Mouse (Mus musculus): ENCODE results near the gene Coq5. TPM values are rescaled to one million over a fixed set of nuclear protein-coding genes. Genes with fewer than 3 reads are reported as not detected.

The Coq5 gene
- polyA plus RNA-seq, 1 experiment from 2014 or later = 61.3 TPM

- no peaks in the 10 kb centered on the region for H3K9me3 ChIP-seq
- peak overlapping the region; percentile 66 for H3K4me2 ChIP-seq (replicated peaks)
- H3K4me1 ChIP-seq = peaks cover 45% of the 10 kb centered on the region
- H3K4me3 ChIP-seq = peak overlapping the region; percentile 94
- peak overlapping the region; percentile 90 for H3K27ac ChIP-seq (replicated peaks)
- 0 out of 2 replicates have a peak, but pooled peaks cover 8% of the 10 kb centered on the region for H3K36me3 ChIP-seq
- H3K27me3 ChIP-seq = no peaks in the 10 kb centered on the region
- WGBS = under 1% methylated on average over 68 of the region's 77 CpGs
- peak overlapping the region; percentile 95 for H3K9ac ChIP-seq (replicated peaks)
- ATAC-seq (replicated peaks) = peak; percentile 20; the same call in 1 of the 2 replicates
These were observed 7.3 kb upstream of the Coq5 start for GRCm38 (mm10) chr5:115271931-115272811.

DNA sequence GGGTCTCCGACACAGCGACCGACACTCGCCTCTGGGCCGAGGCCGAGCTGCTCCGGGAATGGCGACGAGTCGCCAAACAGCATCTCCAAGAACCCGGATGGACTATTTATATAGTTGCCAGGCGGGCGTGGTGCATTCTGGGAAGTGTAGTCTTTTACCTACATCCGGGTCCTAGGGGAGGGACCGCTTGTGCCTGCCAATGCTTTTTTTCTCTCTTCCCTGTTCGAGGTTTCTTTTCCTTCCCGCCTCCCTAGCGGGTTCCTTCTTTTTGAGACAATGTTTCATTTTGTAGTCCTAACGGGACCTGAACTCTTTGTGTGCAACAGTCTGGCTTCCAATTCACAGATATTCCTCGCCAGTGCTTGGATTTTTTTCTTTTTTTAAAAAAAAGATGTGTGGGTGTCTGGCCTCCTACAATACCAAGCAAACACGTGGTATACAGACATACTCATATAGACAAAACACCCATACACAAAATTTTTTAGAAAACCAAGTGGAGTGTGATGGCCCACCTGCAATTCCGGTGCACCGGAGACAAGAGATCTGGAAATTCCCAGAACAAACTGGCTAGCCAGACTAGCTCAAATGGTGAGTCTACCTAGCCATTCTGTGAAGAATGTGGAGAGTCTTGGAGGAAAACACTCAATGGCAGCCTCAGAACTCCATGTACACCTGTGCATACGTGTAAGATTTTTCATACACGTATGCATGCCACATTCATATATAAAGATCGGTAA is 6.5 kb upstream of the Coq5 start, which contains the start of gene Rnf10:
Rnf10 (minus strand) TSS at position 87 of the 737 bp plus-strand sequence.
- peak within 1 kb of the TSS; percentile 66 for H3K4me2 ChIP-seq (replicated peaks)
- H3K9ac ChIP-seq (replicated peaks) = peak within 1 kb of the TSS; percentile 95
- H3K4me3 ChIP-seq = peak within 1 kb of the TSS; percentile 94
- H3K27me3 ChIP-seq = no peaks in the 10 kb centered on the region
- H3K4me1 ChIP-seq = peaks cover 44% of the 10 kb centered on the region
- 12% methylated on average over 26 of the region's 26 CpGs for WGBS
- peak within 1 kb of the TSS; percentile 90 for H3K27ac ChIP-seq (replicated peaks)
- 0 out of 2 replicates have a peak, but pooled peaks cover 8% of the 10 kb centered on the region for H3K36me3 ChIP-seq
- peak; percentile 88 for ATAC-seq (replicated peaks)
- H3K9me3 ChIP-seq = no peaks in the 10 kb centered on the region

DNA sequence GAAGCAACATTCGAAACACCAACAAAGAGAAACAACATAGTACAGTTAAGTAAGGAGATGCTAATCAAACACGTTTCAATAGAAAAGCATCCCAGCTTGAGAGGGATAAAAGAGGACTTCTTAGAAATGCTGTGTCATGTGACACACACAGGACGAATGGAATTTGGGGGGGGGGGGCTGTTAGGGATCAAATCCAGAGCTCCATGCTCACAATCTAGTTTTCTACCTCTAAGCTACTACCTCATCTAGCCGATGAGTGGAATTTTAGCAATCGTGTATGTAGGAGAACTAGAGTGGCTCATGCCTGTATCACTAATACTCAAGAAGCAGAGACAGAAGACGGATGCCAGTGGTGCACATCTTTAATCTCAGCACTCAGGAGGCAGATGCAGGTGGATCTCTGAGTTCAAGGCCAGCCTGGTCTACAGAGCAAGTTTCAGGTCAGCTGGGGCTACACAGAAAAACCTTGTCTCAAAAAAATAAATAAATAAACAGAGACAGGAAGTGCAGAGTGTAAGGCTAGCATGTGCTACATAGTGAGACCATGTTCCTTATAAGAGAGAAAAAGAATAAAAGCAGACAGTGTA is 5.8 kb upstream of the Coq5 start:
- 66% methylated on average over 6 of the region's 6 CpGs for WGBS
- ATAC-seq (replicated peaks) = no peak
- Histone ChIP-seq H3K4me2 (replicated peaks) (peak overlapping the region; percentile 47), H3K9ac (replicated peaks) (peak overlapping the region; percentile 44; the same call in 1 of the 2 replicates), H3K27me3 (no peaks in the 10 kb centered on the region), H3K4me3 (peak overlapping the region; percentile 94), H3K27ac (replicated peaks) (peak overlapping the region; percentile 90), H3K9me3 (no peaks in the 10 kb centered on the region), H3K4me1 (peaks cover 41% of the 10 kb centered on the region), H3K36me3 (0 out of 2 replicates have a peak, but pooled peaks cover 6% of the 10 kb centered on the region)

DNA sequence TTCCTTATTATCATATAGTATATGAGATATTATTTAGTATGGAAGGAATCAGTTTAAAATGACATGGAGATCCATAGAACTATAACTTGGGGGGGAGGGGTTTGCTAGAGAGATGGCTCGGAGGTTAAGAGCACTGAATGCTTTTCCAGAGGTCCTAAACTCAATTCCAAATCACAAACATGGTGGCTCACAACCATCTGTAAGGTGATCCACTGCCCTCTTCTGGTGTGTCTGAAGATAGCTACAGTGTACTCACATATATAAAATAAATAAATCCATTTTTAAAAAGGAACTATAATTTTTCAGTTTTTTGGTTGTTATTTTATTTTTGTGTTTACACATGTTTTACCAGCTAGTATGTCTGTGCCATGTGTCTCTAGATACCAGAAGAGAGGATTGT is 5.1 kb upstream of the Coq5 start:
- peaks cover 36% of the 10 kb centered on the region for H3K4me1 ChIP-seq
- H3K4me3 ChIP-seq = no peak overlapping the region
- 0 out of 2 replicates have a peak, but pooled peaks cover 6% of the 10 kb centered on the region for H3K36me3 ChIP-seq
- no peak overlapping the region for H3K27ac ChIP-seq (replicated peaks)
- 75% methylated on average over 1 of the region's 1 CpGs for WGBS
- no peaks in the 10 kb centered on the region for H3K9me3 ChIP-seq
- H3K9ac ChIP-seq (replicated peaks) = no peak overlapping the region
- no peaks in the 10 kb centered on the region for H3K27me3 ChIP-seq
- ATAC-seq (replicated peaks) = no peak
- no peak overlapping the region for H3K4me2 ChIP-seq (replicated peaks)

- no peaks in the 10 kb centered on the region for H3K27me3 ChIP-seq
- no peak overlapping the region for H3K27ac ChIP-seq (replicated peaks)
- H3K4me2 ChIP-seq (replicated peaks) = no peak overlapping the region
- no peaks in the 10 kb centered on the region for H3K9me3 ChIP-seq
- WGBS = 97% methylated on average over 1 of the region's 1 CpGs
- no peak for ATAC-seq (replicated peaks)
- no peak overlapping the region for H3K4me3 ChIP-seq
- peaks cover 33% of the 10 kb centered on the region for H3K4me1 ChIP-seq
- 0 out of 2 replicates have a peak, but pooled peaks cover 2% of the 10 kb centered on the region for H3K36me3 ChIP-seq
- H3K9ac ChIP-seq (replicated peaks) = no peak overlapping the region
These were observed 4.7 kb upstream of the Coq5 start for GRCm38 (mm10) chr5:115274771-115275170.

GRCm38 (mm10) chr5:115275998-115276397 is 3.5 kb upstream of the Coq5 start:
- ATAC-seq (replicated peaks) = no peak
- Histone ChIP-seq H3K4me3 (no peak overlapping the region), H3K9me3 (no peaks in the 10 kb centered on the region), H3K27me3 (no peaks in the 10 kb centered on the region), H3K4me1 (peaks cover 26% of the 10 kb centered on the region), H3K9ac (replicated peaks) (no peak overlapping the region), H3K36me3 (no peaks in the 10 kb centered on the region), H3K27ac (replicated peaks) (no peak overlapping the region), H3K4me2 (replicated peaks) (no peak overlapping the region)
- 29% methylated on average over 14 of the region's 14 CpGs for WGBS

DNA sequence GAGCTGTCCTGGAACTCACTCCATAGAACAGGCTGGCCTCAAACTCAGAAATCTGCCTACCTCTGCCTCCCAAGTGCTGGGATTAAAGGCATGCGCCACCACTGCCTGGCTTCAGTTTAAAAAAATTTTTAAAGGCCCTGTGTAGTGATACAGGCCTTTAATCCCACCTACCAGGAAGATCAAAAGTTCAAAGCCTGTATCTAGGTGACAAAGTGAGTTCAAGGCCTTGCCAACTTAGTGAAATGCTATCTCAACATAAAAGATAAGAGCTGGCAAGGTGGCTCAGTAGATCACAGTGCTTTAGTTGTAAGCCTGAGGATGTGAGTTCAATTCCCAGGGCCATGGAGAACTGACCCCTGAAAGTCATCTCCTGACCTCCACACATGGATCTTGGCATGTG is 1.4 kb upstream of the Coq5 start:
- H3K9ac ChIP-seq (replicated peaks) = no peak overlapping the region
- H3K4me2 ChIP-seq (replicated peaks) = no peak overlapping the region
- H3K27ac ChIP-seq (replicated peaks) = no peak overlapping the region
- 83% methylated on average over 1 of the region's 1 CpGs for WGBS
- H3K4me3 ChIP-seq = no peak overlapping the region
- ATAC-seq (replicated peaks) = no peak
- H3K9me3 ChIP-seq = no peaks in the 10 kb centered on the region
- H3K36me3 ChIP-seq = no peaks in the 10 kb centered on the region
- H3K4me1 ChIP-seq = peaks cover 17% of the 10 kb centered on the region
- no peaks in the 10 kb centered on the region for H3K27me3 ChIP-seq

- WGBS = 53% methylated on average over 2 of the region's 2 CpGs
- no peak overlapping the region for H3K4me3 ChIP-seq
- H3K27me3 ChIP-seq = no peaks in the 10 kb centered on the region
- no peak overlapping the region for H3K4me2 ChIP-seq (replicated peaks)
- peaks cover 10% of the 10 kb centered on the region for H3K4me1 ChIP-seq
- H3K27ac ChIP-seq (replicated peaks) = no peak overlapping the region
- no peak overlapping the region for H3K9ac ChIP-seq (replicated peaks)
- no peak for ATAC-seq (replicated peaks)
- H3K36me3 ChIP-seq = peaks cover 5% of the 10 kb centered on the region; the same call in 1 of the 2 replicates
- H3K9me3 ChIP-seq = no peaks in the 10 kb centered on the region
These were observed 681 bp upstream of the Coq5 start for GRCm38 (mm10) chr5:115278785-115279184.

GRCm38 (mm10) chr5:115280050-115280687 is 703 bp downstream of the Coq5 start:
- Histone ChIP-seq H3K9ac (replicated peaks) (peak overlapping the region; percentile 69), H3K27ac (replicated peaks) (peak overlapping the region; percentile 41), H3K4me2 (replicated peaks) (peak overlapping the region; percentile 64), H3K9me3 (no peaks in the 10 kb centered on the region), H3K27me3 (no peaks in the 10 kb centered on the region), H3K36me3 (peaks cover 16% of the 10 kb centered on the region), H3K4me1 (peaks cover 8% of the 10 kb centered on the region), H3K4me3 (peak overlapping the region; percentile 69)
- ATAC-seq (replicated peaks) = peak; percentile 32
- 6% methylated on average over 17 of the region's 17 CpGs for WGBS

DNA sequence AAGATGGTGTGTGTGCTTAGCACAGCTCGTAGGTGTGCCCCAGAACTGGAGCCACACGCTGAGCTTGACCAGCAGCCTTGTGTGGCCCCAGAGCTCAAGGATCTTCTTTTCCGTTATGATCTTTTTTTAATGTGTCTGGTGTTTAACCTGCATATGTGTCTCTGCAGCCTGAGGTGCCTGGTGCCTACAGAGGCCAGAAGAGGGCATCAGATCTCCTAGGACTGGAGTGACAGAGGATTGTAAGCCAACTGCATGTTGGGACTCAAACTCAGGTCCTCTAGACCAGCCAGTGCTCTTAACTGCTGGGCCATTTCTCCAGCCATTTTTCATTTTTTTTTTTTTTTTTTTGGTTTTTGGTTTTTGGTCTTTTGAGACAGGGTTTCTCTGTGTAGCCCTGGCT is 5.3 kb downstream of the Coq5 start:
- Histone ChIP-seq H3K4me2 (replicated peaks) (no peak overlapping the region), H3K4me3 (no peak overlapping the region), H3K9ac (replicated peaks) (no peak overlapping the region), H3K36me3 (peaks cover 41% of the 10 kb centered on the region), H3K4me1 (peaks cover 5% of the 10 kb centered on the region), H3K9me3 (no peaks in the 10 kb centered on the region), H3K27me3 (no peaks in the 10 kb centered on the region), H3K27ac (replicated peaks) (no peak overlapping the region)
- no peak for ATAC-seq (replicated peaks)
- 88% methylated on average over 3 of the region's 3 CpGs for WGBS

GRCm38 (mm10) chr5:115294173-115294572 is 14.7 kb downstream of the Coq5 start:
- WGBS = 91% methylated on average over 8 of the region's 8 CpGs
- Histone ChIP-seq H3K4me2 (replicated peaks) (no peak overlapping the region), H3K27me3 (no peaks in the 10 kb centered on the region), H3K9ac (replicated peaks) (no peak overlapping the region), H3K27ac (replicated peaks) (no peak overlapping the region), H3K4me1 (peaks cover 19% of the 10 kb centered on the region), H3K9me3 (no peaks in the 10 kb centered on the region), H3K36me3 (peaks cover 59% of the 10 kb centered on the region), H3K4me3 (no peak overlapping the region)
- ATAC-seq (replicated peaks) = no peak
